Mouse (Mus musculus): ENCODE results near the gene Abi1.

Abi1 gene

GRCm38 (mm10) chr2:23040001-23040646 is at the start of gene Abi1:
TSS of gene Abi1 (minus strand) at chr2:23040241.
- TF ChIP-seq GATA4 (IDR thresholded peaks at IDR 0.05; ENCODE audit: insufficient replicate concordance, low read length): peak; percentile 64; the same call in 1 of the 2 replicates

- TF ChIP-seq GATA4 (IDR thresholded peaks at IDR 0.05; ENCODE audit: insufficient replicate concordance, low read length): no peak
Measured at GRCm38 (mm10) chr2:23084540-23084939, 44.5 kb upstream of the Abi1 start.

- TF ChIP-seq GATA4 (IDR thresholded peaks at IDR 0.05; ENCODE audit: insufficient replicate concordance, low read length): no peak
Measured at GRCm38 (mm10) chr2:23078588-23078987, 38.5 kb upstream of the Abi1 start.

- TF ChIP-seq GATA4 (IDR thresholded peaks at IDR 0.05; ENCODE audit: insufficient replicate concordance, low read length): no peak
Measured at GRCm38 (mm10) chr2:23077693-23078092, 37.7 kb upstream of the Abi1 start.

- no peak for TF ChIP-seq GATA4 (IDR thresholded peaks at IDR 0.05; ENCODE audit: insufficient replicate concordance, low read length)
Measured at GRCm38 (mm10) chr2:23076783-23077182, 36.7 kb upstream of the Abi1 start.

DNA sequence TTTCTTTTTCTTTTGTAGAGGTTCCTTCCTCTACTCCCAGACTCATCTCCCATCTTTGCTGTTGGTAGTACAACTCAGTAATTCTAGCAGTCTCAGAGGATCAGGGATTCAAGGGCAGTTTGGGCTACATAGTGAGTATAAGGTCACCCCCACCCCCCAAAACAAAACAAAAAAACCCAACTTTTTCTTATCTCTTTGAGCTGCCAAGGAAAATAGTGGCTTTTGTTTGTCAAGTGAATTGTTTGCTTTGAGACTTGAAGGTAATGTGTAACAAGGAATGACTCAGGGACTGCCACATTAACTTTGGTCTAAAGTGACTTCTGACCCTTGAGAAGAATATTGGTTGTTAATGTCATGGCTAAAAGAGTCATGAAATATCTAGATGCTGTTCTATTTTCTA is 35.8 kb upstream of the Abi1 start:
- TF ChIP-seq GATA4 (IDR thresholded peaks at IDR 0.05; ENCODE audit: insufficient replicate concordance, low read length): peak; percentile 53

GRCm38 (mm10) chr2:23071406-23071805 is 31.4 kb upstream of the Abi1 start:
- no peak for TF ChIP-seq GATA4 (IDR thresholded peaks at IDR 0.05; ENCODE audit: insufficient replicate concordance, low read length)

GRCm38 (mm10) chr2:23070491-23070890 is 30.4 kb upstream of the Abi1 start:
- TF ChIP-seq GATA4 (IDR thresholded peaks at IDR 0.05; ENCODE audit: insufficient replicate concordance, low read length): no peak

- TF ChIP-seq GATA4 (IDR thresholded peaks at IDR 0.05; ENCODE audit: insufficient replicate concordance, low read length): no peak
Measured at GRCm38 (mm10) chr2:23068894-23069744, 29.1 kb upstream of the Abi1 start.

DNA sequence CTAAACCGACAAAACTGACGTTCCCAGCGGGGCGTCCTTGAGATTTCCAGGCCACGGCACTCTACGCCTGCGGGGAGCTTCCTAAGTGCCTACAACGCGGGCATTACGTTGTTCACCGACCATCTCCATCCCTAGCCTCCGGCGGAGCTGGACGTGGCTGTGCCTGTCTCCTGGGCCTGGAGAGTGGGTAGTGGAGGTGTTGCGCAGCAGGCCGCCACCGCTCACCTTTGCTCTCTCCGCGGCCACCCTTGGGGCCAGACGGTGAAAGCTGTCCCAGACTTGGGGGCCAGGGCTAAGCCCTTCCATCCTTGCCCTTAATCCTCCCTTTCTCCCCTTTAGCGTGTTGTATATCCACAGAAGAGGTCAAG is 28.3 kb upstream of the Abi1 start:
- no peak; the same call in 1 of the 2 replicates for TF ChIP-seq GATA4 (IDR thresholded peaks at IDR 0.05; ENCODE audit: insufficient replicate concordance, low read length)

DNA sequence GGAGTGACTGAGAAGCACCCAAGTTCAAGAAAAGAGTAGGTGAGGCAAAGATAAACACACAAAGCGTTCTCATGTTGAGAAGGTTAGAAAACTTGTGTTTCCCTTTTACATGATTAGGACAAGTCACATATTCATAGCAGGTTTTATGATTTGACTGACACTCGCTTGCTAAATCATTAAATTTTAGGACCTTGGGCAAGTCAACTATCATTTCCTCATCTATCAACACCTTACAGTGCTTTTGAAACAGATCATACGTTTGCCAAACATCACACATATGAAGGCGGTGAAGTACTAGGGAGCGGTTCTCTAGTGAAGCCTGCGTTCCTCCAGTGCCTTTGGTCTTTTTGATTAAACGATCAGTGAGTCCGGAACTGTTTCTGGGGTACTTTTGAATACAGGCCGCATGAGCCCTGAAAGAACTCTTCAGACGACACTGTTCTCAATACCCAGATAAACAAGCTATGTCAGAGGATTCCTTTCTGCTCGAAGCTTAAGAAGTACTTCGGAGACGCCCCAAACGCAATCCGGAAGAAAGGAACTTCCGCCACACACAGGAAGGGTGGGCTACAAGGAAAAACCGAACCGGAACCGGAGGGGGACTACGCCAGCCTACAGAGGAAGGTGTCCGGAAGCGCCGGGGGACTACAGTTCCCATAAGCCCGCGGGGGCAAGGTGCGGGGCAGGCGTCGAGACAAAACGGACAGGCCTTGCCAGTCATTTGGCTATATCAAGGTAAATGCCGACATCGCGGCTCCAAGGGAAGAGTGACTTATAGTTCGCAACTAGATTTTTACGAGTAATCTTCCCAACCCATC is 27.7 kb upstream of the Abi1 start, which contains the start of gene Acbd5:
Gene Acbd5 (plus strand): TSS at position 616 of the 818 bp plus-strand sequence.
- TF ChIP-seq GATA4 (IDR thresholded peaks at IDR 0.05; ENCODE audit: insufficient replicate concordance, low read length): no peak; the same call in 1 of the 2 replicates

DNA sequence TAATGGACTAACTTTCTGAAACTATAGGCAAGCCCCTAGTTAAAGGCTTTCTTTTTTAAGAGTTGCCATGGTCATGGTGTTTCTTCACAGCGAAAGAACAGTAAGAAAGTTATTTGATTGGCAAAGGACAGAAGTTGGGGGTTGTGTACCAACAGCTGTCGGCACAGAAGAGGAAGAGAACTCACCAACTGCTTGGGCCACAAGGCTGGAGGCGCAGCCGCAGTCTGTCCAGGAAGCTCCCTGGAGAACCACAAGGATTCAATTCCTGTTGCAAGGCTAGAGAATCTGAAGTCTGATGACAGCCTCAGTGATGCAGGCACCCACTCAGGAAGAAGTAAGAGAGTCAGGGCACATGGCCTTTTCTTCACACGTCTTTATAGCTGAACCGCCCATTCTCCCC is 12.5 kb upstream of the Abi1 start:
- no peak for TF ChIP-seq GATA4 (IDR thresholded peaks at IDR 0.05; ENCODE audit: insufficient replicate concordance, low read length)

- TF ChIP-seq GATA4 (IDR thresholded peaks at IDR 0.05; ENCODE audit: insufficient replicate concordance, low read length): no peak
Measured at GRCm38 (mm10) chr2:23051890-23052289, 11.8 kb upstream of the Abi1 start.

DNA sequence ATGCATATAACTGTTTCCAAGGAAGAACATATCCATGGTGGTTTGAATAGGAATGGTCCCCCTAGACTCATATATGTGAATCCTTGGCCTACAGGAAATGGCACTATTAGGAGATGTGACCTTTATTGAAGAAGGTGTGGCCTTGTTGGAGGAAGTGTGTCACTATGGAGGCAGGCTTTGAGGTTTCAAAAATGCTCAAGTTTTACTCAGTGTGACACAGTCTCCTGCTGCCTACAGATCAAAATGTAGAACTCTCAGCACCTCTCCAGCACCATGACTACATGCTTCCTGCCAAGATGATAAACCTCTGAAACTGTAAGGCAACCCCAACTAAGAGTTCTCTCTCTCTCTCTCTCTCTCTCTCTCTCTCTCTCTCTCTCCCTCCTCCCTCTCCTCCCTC is 8.0 kb upstream of the Abi1 start:
- TF ChIP-seq GATA4 (IDR thresholded peaks at IDR 0.05; ENCODE audit: insufficient replicate concordance, low read length): no peak

GRCm38 (mm10) chr2:23045703-23046102 is 5.7 kb upstream of the Abi1 start:
- TF ChIP-seq GATA4 (IDR thresholded peaks at IDR 0.05; ENCODE audit: insufficient replicate concordance, low read length): no peak

Data from liver, adult (tissue).